Mouse (Mus musculus) heart, adult 2 months (tissue): Measurements from ENCODE around the gene Cd164l2.

Source experiments
- CTCF ChIP-seq: fragments of 200-600 bp; IDR thresholded peaks from 2 replicates; pipeline ENCODE4 v1.8.1; 2022; ENCODE audit warnings: antibody characterized with exemption, mild to moderate bottlenecking, moderate library complexity
- POLR2A ChIP-seq: fragments of 200-500 bp; IDR thresholded peaks from 2 replicates; pipeline ENCODE4 v1.6.1; 2011; ENCODE audit warnings: mild to moderate bottlenecking, low read depth, low read length, control low read depth; ENCODE audit not compliant: insufficient read depth

GRCm38 (mm10) chr4:133185893-133186292, 26.0 kb upstream of the Cd164l2 start:
- no peak for TF ChIP-seq CTCF
- TF ChIP-seq POLR2A = no peak
